Mouse (Mus musculus): ENCODE measurements at regions not wholly inside any gene's neighbourhood (a gene's known extent, or its start where the extent isn't known, plus 50 kb on each side); places are given as distances from the start of the nearest gene placed in this dataset.

DNA sequence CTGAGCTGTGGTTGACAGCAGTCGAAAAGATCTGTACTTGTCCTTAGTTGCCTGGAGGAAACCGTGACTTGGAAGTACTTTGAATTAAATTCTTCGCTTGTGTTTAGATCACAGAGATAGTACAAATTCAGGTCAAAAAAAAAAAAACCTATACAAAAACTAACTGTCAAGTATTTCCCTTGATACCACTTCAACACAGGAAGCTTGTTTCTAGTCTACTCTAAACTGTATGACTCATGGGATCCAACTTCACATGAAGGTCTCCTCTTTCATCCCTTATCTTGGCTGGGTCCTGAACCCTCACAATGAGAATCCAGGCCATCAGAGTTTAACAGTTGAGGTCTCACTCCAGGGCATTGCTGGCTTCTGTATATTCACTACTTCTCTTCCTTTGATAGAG, 54.8 kb downstream of the Tmem30b start:
- no peak for DNase-seq

GRCm38 (mm10) chr12:73482858-73483257, 63.3 kb downstream of the Tmem30b start:
- DNase-seq, result no peak

DNA sequence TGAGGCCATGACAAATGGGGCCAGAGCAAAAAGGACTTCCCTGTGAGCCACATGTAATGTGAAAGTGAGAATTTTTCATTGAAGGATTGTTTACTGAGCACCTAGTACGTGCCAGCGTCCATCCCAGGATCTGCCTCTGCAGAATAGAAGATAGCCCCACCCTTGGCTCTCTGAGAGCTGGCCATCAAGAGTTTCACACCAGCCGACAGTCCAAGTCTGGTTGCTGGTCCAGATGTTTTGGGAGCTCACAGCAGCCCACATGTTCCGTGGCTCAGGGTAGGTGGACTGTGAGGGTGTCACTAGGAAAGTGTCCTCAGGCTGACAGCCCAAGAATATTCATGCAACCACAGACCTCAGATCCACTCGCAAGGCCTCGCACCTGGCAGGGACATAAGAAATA, 63.9 kb downstream of the Tmem30b start:
- DNase-seq, result no peak

GRCm38 (mm10) chr12:73481705-73482104, 64.5 kb downstream of the Tmem30b start:
- DNase-seq, result no peak

DNA sequence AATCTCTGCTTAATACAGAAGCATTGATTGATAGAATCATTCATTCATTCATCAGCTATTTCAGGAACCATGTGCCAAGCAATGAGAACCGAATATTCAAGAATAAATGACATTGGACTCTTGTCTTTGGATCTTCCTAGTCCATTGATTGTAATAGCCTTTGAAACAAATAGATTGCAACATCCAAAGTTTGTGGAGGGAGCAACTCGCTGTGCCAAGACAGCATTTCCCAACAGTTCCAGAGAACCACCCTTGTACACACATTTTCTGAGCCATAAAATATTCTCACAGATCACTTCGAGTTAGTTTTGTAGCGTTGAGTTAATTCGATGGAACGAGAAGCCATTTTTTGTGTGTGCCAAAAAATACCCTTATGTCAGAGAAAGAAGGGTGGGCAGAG, 65.0 kb downstream of the Tmem30b start:
- DNase-seq, result peak; percentile 44

GRCm38 (mm10) chr12:73480610-73480971, 65.6 kb downstream of the Tmem30b start:
- DNase-seq, result no peak

- peak; percentile 27 for DNase-seq
These were observed 66.1 kb downstream of the Tmem30b start for GRCm38 (mm10) chr12:73479932-73480609.

GRCm38 (mm10) chr12:73478641-73479040, 67.6 kb downstream of the Tmem30b start:
- DNase-seq, result peak; percentile 38

- DNase-seq, result no peak
These were observed 69.8 kb downstream of the Tmem30b start for GRCm38 (mm10) chr12:73476421-73476858.

GRCm38 (mm10) chr12:73475774-73476173, 70.4 kb downstream of the Tmem30b start:
- DNase-seq, result no peak

DNA sequence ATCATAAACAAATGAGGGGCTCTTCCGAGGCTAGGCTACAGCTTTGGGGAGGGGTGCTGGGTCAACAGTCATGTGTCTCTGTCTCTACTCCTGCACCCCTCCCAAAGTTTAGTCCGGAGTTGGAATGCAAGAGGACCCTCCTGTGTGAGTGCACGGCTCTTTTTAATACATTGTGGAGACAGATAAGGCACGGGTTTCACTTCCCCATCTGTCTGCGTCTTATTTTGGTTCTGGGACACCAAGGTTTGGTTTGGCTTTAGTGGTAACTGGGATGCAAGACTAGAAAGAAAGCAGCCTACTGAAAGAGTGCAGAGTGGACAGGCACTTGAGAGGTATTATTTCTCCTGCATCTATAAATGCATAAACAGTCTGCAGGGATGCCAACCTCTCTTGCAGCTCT, 71.2 kb downstream of the Tmem30b start:
- DNase-seq, result no peak

- no peak for DNase-seq
These were observed 73.1 kb downstream of the Tmem30b start for GRCm38 (mm10) chr12:73473111-73473510.

GRCm38 (mm10) chr12:73471966-73472365, 74.2 kb downstream of the Tmem30b start:
- no peak for DNase-seq

GRCm38 (mm10) chr12:73466484-73466883, 79.7 kb downstream of the Tmem30b start:
- no peak for DNase-seq

DNA sequence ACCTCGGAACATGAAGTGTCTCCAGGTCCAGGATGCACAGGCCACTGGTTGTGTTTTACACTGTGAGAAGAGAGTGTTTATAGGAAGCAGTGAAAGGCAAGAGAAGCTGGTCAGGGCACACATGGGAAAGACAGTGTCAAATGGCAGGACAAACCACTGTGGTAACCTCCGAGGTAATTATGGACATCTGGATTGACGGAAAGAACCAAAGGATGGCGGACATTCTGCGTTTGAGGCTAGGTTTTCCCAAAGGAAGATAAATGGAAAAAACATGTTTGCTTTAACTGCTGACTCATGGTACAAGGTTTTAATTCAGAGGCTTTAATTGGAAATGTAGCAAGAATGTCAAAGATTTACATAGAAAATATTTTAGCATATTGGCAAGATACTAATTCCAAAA, 80.2 kb downstream of the Tmem30b start:
- no peak for DNase-seq

DNA sequence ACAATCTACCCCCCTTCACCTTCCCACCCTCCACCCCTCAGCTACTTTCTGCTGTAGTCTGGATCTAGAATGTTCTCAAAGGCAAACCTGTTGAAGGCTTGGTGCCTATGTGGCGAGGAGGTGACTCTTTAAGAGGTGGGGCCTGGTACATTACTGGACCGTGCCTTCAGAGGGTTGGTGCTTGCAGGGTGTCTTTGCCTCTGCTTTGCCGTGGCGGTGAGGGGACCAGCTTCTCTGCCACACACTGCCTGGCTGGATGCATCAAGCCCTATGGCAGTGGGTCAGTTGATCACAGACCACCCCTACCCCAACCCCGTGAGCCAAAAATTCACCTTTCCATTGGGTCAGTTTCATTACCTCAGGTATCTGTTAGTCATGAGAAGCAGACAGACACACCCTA, 81.9 kb downstream of the Tmem30b start:
- no peak for DNase-seq

GRCm38 (mm10) chr12:73462091-73462490, 84.1 kb downstream of the Tmem30b start:
- peak; percentile 85 for DNase-seq

DNA sequence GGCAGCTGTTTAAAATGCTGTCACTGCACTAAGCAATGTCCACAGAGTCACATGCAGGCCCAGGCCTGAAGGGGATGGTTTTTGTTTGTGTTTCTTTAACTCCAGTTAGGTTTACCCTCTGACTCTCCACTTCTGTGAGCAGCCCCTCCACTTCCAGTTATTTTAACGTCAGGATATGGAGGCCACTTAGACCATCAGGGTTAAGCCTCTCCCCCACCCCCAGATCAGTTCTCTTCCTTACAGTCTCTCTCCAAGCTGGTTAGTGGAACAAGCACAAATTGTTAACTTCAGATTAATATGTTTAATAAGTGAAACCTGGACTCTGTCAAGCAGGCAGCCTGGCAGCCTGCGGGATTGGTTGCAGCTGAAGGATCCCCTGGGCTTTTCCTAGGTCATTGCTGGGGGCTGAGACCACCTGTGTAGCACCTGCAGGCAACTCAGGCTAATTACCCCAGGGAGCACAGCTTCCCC, 85.9 kb downstream of the Tmem30b start:
- DNase-seq, result no peak

DNA sequence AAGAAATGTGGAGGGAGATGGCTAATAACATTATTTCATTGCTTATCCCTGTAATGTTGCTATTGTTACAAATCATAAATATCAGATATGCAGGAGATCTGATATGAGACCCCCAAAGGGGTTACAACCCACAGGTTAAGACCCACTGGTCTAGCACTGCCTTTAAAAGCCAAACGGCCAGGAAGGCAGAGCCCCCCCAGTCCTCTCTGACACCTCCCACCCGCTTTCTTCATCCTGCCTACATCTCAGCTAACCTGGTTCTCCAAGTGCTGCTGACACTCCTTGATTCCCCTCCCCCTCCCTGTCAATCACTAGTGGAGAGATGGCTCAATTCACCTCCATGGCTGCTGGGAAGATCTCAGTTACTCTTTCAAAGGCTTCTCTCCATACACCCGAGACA, 94.9 kb downstream of the Tmem30b start:
- DNase-seq, result no peak

DNA sequence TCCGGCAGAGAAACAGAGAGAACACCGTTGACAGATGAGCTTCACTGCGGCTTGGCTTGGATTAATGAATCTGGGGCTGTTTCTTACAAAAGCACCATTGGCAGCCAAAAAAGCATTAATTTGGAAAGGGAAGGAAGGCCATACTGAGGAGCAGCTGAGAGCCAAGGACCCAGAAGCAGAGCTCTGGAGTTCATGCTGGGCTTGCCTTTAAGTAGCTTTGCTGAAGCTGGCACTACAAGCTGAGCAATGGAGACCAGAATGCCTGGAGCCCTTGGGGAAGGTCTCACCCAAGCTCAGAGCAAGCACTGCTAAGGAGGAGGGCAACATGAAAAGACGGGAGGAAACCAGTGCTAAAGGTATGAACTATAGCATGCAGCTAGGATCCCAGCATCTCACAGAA, 95.7 kb downstream of the Tmem30b start:
- no peak for DNase-seq

DNA sequence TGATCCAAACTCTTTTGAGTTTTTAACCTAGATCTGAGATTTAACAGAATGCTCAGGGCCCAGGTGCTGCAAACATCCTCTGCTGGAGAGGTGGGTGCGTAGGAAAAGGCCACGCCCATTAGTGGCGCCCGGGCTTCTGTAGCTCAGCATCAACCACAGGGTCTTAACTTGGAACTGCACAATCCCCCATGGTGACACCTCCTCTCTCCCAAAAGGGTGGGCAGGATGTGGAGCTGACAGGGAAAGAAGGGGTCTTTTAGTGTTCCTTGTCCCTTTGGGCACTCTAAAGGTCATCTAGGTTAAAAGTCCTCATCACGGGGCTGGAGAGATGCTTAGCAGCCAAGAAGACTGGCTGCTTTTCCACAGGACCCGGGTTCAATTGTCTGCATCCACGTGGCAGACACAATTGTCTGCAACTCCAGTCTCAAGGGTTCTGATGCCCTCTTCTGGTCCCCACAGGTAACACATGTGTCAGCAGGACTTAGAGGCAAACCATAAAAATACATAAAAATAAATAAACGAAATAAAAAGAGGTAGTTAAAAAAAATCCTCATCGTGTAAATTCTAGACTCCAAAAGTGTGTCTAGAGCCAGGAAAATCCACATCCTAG, 96.2 kb downstream of the Tmem30b start:
- peak; percentile 55 for DNase-seq

DNA sequence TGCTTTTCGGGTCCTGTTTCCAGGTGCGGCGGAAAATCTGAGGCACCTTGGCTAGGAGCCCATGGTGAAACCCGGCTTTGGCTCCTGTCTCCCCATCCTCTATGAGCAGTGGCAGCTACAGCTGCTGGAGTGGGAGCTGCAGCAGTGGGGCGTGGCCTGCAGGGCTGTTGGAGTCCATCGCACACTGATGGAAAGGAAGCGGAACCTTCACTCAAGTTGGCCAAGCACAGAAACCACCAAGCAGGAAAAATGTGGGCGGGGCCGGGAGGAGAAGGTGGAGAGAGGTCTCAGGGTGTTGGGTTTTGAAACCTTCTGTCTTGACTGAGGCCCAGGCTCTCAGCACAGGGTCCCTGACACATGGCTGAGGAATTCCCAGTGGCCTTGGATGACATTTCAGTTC, 97.1 kb downstream of the Tmem30b start:
- peak; percentile 53 for DNase-seq

- DNase-seq, result no peak
These were observed 97.7 kb downstream of the Tmem30b start for GRCm38 (mm10) chr12:73448388-73448965.

- DNase-seq, result no peak
These were observed 99.0 kb downstream of the Tmem30b start for GRCm38 (mm10) chr12:73447172-73447571.

Measured in adrenal gland, postnatal 10 days (tissue).